Mouse (Mus musculus) hindbrain, embryonic 16.5 days (tissue): ENCODE data around the gene Pdzd2. TPM values are rescaled to one million over a fixed set of nuclear protein-coding genes. Genes with fewer than 3 reads are reported as not detected.
A peak's percentile ranks its signal among the peaks of the same experiment; 100 is the strongest.

Experiments used
- ATAC-seq: fragments of 200-750 bp; cut with Nextera tagmentation; 2 replicates; pipeline ENCODE4 v1.8.0; 2017; ENCODE audit warnings: moderate TSS enrichment, moderate library complexity
- H3K27ac ChIP-seq: fragments of 300-500 bp; sonication (generic); 2 replicates; pipeline ENCODE4 v1.5.1; 2014; ENCODE audit warnings: low read depth, mild to moderate bottlenecking, control low read depth, low read length, moderate library complexity
- H3K27me3 ChIP-seq: fragments of 300-500 bp; sonication (generic); replicated peaks from 2 replicates; pipeline ENCODE4 v1.6.1; 2014; ENCODE audit warnings: low read length; ENCODE audit not compliant: control insufficient read depth, insufficient read depth
- H3K36me3 ChIP-seq: fragments of 300-500 bp; sonication (generic); 2 replicates; pipeline ENCODE4 v1.6.1; 2014; ENCODE audit warnings: mild to moderate bottlenecking, low read length, moderate library complexity, mixed read lengths; ENCODE audit not compliant: control insufficient read depth, insufficient read depth
- H3K4me1 ChIP-seq: fragments of 300-500 bp; sonication (generic); 2 replicates; pipeline ENCODE4 v1.6.1; 2014; ENCODE audit warnings: low read depth, low read length; ENCODE audit not compliant: control insufficient read depth, insufficient read depth
- H3K4me2 ChIP-seq: fragments of 300-500 bp; sonication (generic); 2 replicates; pipeline ENCODE4 v1.6.1; 2014; ENCODE audit warnings: mild to moderate bottlenecking, low read length, control low read depth, moderate library complexity
- H3K4me3 ChIP-seq: fragments of 300-500 bp; sonication (generic); 2 replicates; pipeline ENCODE4 v1.5.1; 2014; ENCODE audit warnings: mild to moderate bottlenecking, low read length, control low read depth, moderate library complexity
- H3K9ac ChIP-seq: fragments of 300-500 bp; sonication (generic); 2 replicates; pipeline ENCODE4 v1.6.1; 2014; ENCODE audit warnings: low read depth, mild to moderate bottlenecking, control low read depth, low read length, moderate library complexity
- H3K9me3 ChIP-seq: fragments of 300-500 bp; sonication (generic); 2 replicates; pipeline ENCODE4 v1.6.1; 2014; ENCODE audit warnings: mild to moderate bottlenecking, low read length, moderate library complexity; ENCODE audit not compliant: control insufficient read depth
- WGBS: fragments of 180-500 bp; shearing (Covaris S2); extraction: QIAGEN DNeasy Blood & Tissue Kit; methylation state at CpG from one replicate; pipeline ENCODE4 v1.1.7; 2014; 5-methylcytosine and 5-hydroxymethylcytosine counted together
- polyA plus RNA-seq: library from polyadenylated mRNA; unstranded; fragments of >200 nt; fragmentation: Nextera tagmentation; extraction: Ambion mirVana; gene quantifications from 2 replicates; pipeline ENCODE4 v1.2.1, GENCODE M21; 2015

Gene Pdzd2
- polyA plus RNA-seq, 1 experiment from 2014 or later = 19.5 TPM

- no peaks in the 10 kb centered on the region for H3K27me3 ChIP-seq
- no peaks in the 10 kb centered on the region for H3K36me3 ChIP-seq
- H3K9ac ChIP-seq = no peak overlapping the region
- peaks cover 2% of the 10 kb centered on the region; the same call in 1 of the 2 replicates for H3K4me1 ChIP-seq
- H3K4me3 ChIP-seq = no peak overlapping the region
- no peak for ATAC-seq
- no peaks in the 10 kb centered on the region for H3K9me3 ChIP-seq
- no peak overlapping the region for H3K27ac ChIP-seq
- 82% methylated on average over 6 of the region's 6 CpGs for WGBS
- H3K4me2 ChIP-seq = no peak overlapping the region
These were observed 197.4 kb downstream of the Pdzd2 start for GRCm38 (mm10) chr15:12542316-12542715.

- H3K4me2 ChIP-seq = no peak overlapping the region
- H3K36me3 ChIP-seq = no peaks in the 10 kb centered on the region
- H3K27ac ChIP-seq = no peak overlapping the region
- H3K4me1 ChIP-seq = peaks cover 2% of the 10 kb centered on the region; the same call in 1 of the 2 replicates
- no peak overlapping the region for H3K4me3 ChIP-seq
- H3K9ac ChIP-seq = no peak overlapping the region
- no peaks in the 10 kb centered on the region for H3K27me3 ChIP-seq
- WGBS = 92% methylated on average over 11 of the region's 11 CpGs
- H3K9me3 ChIP-seq = no peaks in the 10 kb centered on the region
- no peak for ATAC-seq
These were observed 200.0 kb downstream of the Pdzd2 start for GRCm38 (mm10) chr15:12539618-12540302.

GRCm38 (mm10) chr15:12533254-12533653, 206.5 kb downstream of the Pdzd2 start:
- Histone ChIP-seq H3K27me3 (no peaks in the 10 kb centered on the region), H3K27ac (no peak overlapping the region), H3K9ac (no peak overlapping the region), H3K9me3 (no peaks in the 10 kb centered on the region), H3K4me3 (no peak overlapping the region), H3K4me1 (no peaks in the 10 kb centered on the region), H3K36me3 (no peaks in the 10 kb centered on the region), H3K4me2 (no peak overlapping the region)
- WGBS = 82% methylated on average over 5 of the region's 5 CpGs
- no peak for ATAC-seq

- no peak overlapping the region for H3K4me3 ChIP-seq
- ATAC-seq = no peak
- no peak overlapping the region for H3K4me2 ChIP-seq
- WGBS = 93% methylated on average over 4 of the region's 4 CpGs
- H3K36me3 ChIP-seq = no peaks in the 10 kb centered on the region
- no peaks in the 10 kb centered on the region for H3K27me3 ChIP-seq
- H3K9ac ChIP-seq = no peak overlapping the region
- no peaks in the 10 kb centered on the region for H3K9me3 ChIP-seq
- no peak overlapping the region for H3K27ac ChIP-seq
- no peaks in the 10 kb centered on the region for H3K4me1 ChIP-seq
These were observed 207.2 kb downstream of the Pdzd2 start for GRCm38 (mm10) chr15:12532568-12532967.

GRCm38 (mm10) chr15:12522810-12523209, 216.9 kb downstream of the Pdzd2 start:
- Histone ChIP-seq H3K36me3 (no peaks in the 10 kb centered on the region), H3K4me3 (no peak overlapping the region), H3K4me1 (peaks cover 10% of the 10 kb centered on the region), H3K9ac (no peak overlapping the region), H3K9me3 (no peaks in the 10 kb centered on the region), H3K27ac (no peak overlapping the region), H3K4me2 (no peak overlapping the region), H3K27me3 (no peaks in the 10 kb centered on the region)
- WGBS = 76% methylated on average over 7 of the region's 7 CpGs
- no peak for ATAC-seq

GRCm38 (mm10) chr15:12520292-12520691, 219.4 kb downstream of the Pdzd2 start:
- no peaks in the 10 kb centered on the region for H3K36me3 ChIP-seq
- no peak for ATAC-seq
- H3K9ac ChIP-seq = no peak overlapping the region
- H3K27me3 ChIP-seq = no peaks in the 10 kb centered on the region
- H3K27ac ChIP-seq = no peak overlapping the region
- peaks cover 14% of the 10 kb centered on the region for H3K4me1 ChIP-seq
- H3K4me2 ChIP-seq = no peak overlapping the region
- no peaks in the 10 kb centered on the region for H3K9me3 ChIP-seq
- no peak overlapping the region for H3K4me3 ChIP-seq
- 68% methylated on average over 9 of the region's 9 CpGs for WGBS

- H3K36me3 ChIP-seq = no peaks in the 10 kb centered on the region
- H3K4me3 ChIP-seq = no peak overlapping the region
- WGBS = 46% methylated on average over 14 of the region's 14 CpGs
- H3K9ac ChIP-seq = no peak overlapping the region
- H3K4me2 ChIP-seq = 0 out of 2 replicates have a peak overlapping the region, but pooled peaks have one; percentile 15
- H3K4me1 ChIP-seq = peaks cover 14% of the 10 kb centered on the region
- ATAC-seq = peak; percentile 34
- H3K27me3 ChIP-seq = no peaks in the 10 kb centered on the region
- H3K9me3 ChIP-seq = no peaks in the 10 kb centered on the region
- H3K27ac ChIP-seq = peak overlapping the region; percentile 23; the same call in 1 of the 2 replicates
These were observed 221.3 kb downstream of the Pdzd2 start for GRCm38 (mm10) chr15:12518370-12518973.

- Histone ChIP-seq H3K27ac (no peak overlapping the region), H3K4me3 (no peak overlapping the region), H3K27me3 (no peaks in the 10 kb centered on the region), H3K9me3 (no peaks in the 10 kb centered on the region), H3K36me3 (no peaks in the 10 kb centered on the region), H3K4me2 (no peak overlapping the region), H3K9ac (no peak overlapping the region), H3K4me1 (peaks cover 14% of the 10 kb centered on the region)
- ATAC-seq = no peak
- WGBS = 75% methylated on average over 9 of the region's 9 CpGs
These were observed 222.4 kb downstream of the Pdzd2 start for GRCm38 (mm10) chr15:12517314-12517813.

- 65% methylated on average over 9 of the region's 9 CpGs for WGBS
- Histone ChIP-seq H3K27me3 (no peaks in the 10 kb centered on the region), H3K4me1 (peaks cover 14% of the 10 kb centered on the region), H3K4me3 (no peak overlapping the region), H3K9me3 (no peaks in the 10 kb centered on the region), H3K4me2 (no peak overlapping the region), H3K36me3 (no peaks in the 10 kb centered on the region), H3K27ac (no peak overlapping the region), H3K9ac (no peak overlapping the region)
- ATAC-seq = no peak
These were observed 224.4 kb downstream of the Pdzd2 start for GRCm38 (mm10) chr15:12515272-12515844.
